Mouse (Mus musculus) regulatory T cell (primary cell): ENCODE results near the gene Crebzf.

ENCODE experiments used
- in situ Hi-C: fragments of 300-600 bp; cut with MboI, MseI; formaldehyde crosslinking; loops from one replicate; pipeline ENCODE4 v1.15.1; 2025; ENCODE audit warnings: high pct_unique_total_duplicates

Gene Crebzf

DNA sequence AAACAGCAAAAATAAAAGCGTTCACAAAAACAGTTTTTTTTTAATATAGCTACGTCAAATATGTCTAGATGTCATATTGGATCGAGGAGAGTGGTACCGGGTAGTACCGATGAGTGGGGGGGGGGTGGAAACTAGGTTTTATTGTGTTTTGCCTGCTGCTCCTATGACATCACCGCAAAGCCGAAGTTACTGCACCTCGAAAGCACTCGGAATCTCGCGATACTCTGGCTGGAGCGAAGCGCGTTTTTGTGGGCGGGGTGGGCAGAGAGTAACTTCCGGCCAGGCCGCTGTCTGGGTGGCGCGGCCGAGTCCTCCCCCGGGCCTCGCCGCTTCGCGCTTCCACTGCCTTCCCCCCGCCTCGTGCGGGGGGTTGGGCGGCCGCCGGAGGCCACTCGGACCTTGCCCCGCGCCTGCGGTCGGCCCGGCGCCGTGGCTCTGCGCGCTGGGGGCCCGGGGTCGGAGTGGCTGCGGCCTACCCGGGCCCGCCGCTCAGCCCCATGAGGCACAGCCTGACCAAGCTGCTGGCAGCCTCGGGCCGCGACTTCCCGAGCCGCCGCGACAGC lies at the start of gene Crebzf:
TSS of gene Crebzf (plus strand) at position 212 of the 563 bp plus-strand sequence.
- in situ Hi-C loops = loop anchor here (25.0 kb wide), 1 partner anchor 455 kb away; the partner anchor contains the start of gene Eed

DNA sequence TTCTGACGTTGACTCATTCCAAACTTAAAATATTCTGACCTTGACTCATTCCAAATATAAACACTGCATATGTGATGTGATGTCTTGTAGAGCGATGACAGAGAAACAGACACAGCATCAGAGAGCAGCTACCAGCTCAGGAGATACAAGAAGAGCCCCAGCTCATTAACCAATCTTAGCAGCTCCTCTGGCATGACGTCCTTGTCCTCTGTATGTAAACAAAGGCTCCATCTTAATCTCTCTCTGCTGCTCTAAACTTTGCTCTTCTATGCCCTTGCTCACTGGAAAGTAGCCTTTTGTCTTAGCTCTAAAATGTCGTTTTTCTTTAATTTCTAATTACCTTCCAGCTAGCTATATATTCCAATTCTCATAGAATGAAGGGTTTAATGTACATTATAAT lies 47.5 kb upstream of the Crebzf start:
- in situ Hi-C loops = no loop called here

DNA sequence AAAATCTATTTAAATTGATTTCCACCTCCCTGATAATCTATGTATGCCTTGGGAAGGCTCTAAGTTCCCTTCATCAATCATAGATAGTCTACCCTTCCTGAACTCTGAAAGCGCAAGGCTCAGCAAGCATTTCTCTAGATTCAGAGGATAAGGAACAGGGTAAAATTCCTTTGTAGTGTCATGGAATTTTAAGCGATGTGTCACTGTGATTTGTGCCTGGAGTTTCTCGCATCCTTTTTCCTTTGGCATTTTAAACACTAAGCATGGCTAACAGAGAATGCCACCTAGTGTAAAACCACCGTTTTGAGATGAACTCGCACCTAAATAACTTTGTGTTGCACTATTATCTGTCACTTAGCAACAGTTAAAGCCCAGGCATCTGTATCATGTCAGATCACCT lies 46.6 kb upstream of the Crebzf start:
- in situ Hi-C loops = no loop called here

DNA sequence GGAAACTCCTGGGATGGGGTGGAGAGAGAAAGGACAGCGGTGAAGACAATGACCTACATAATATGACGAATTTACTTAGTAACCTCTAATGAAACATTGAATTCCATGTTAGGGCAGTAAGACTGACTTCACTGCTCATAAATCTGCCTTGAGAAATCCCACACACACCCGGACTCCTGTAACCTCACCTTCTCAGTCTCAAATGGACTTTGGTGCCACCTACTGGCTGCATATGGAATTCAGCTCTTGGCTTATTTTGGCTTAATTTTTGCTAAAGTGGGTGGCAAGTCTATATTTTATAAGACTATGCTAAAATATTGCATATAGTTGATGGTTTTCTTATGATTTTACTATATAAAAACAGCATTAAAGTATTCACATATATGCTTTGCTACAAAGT lies 32.6 kb upstream of the Crebzf start:
- in situ Hi-C loops = loop anchor here (10.0 kb wide), 1 partner anchor 935 kb away; no protein-coding TSS in a partner anchor

DNA sequence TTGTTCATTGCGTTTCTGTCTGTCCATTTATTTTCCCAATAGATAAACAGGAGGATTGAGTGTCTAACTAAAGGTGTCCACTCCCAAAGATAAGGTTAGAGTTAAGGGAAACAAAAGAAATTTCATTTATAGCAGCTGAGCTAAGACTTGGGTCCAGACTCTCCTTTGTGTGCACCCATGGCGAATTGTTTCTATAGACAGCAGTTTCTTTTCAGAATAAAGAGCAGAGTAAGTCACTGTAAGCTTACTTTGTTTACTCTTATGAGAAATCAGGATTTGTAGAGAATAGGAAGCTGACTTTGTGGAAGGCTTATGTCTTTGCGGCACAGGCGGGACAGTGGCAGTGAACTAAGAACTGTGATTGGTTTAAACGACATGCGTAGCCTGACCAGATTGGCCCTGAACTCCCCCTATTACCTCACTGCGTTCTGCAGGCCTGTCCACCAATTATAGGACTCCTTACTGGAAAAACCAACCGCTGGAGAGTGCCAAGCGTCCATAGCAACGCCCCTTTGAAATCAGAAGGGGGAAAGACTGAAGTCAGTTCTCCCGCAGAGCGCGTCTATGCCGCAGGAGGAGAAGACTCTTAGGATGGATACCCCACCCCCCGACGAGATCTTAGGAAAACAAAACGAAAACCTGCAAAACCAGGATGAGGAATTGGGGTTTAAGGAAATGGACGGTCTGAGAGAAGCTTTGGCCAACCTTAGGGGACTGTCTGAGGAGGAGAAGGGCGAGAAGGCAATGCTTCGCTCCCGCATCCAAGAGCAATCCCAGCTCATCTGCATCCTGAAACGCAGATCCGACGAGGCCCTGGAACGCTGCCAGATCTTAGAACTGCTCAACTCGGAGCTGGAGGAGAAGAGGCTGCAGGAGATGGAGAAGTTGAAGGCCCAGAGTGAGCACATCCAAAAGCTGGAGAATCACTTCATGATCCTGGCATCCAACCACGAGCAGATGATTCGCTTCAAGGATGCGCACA lies 16.2 kb upstream of the Crebzf start, which contains the start of gene Ccdc89:
TSS of gene Ccdc89 (plus strand) at position 558 of the 982 bp plus-strand sequence.
- in situ Hi-C loops = loop anchor here (25.0 kb wide), 1 partner anchor 439 kb away; the partner anchor contains the start of gene Eed

DNA sequence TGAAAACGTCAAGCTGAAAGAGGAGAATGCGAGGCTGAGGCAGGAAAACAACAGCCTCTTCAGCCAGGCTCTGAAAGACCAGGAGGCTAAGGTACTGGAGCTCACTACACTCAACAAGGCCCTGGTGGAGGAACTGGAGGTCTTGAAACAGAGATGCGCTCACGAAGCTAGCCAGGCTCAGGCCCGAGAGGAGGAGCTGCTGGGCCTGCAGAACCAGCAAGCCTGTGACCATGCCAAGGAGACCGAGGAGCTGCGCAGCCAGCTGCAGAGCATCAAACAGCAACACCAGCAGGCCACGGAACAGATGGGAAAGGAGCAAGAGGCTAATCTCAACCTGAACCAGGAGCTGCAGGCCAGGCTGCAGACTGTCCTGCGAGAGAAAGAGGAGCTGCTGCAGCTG lies 15.5 kb upstream of the Crebzf start:
- in situ Hi-C loops = loop anchor here (25.0 kb wide), 1 partner anchor 440 kb away; the partner anchor contains the start of gene Eed

DNA sequence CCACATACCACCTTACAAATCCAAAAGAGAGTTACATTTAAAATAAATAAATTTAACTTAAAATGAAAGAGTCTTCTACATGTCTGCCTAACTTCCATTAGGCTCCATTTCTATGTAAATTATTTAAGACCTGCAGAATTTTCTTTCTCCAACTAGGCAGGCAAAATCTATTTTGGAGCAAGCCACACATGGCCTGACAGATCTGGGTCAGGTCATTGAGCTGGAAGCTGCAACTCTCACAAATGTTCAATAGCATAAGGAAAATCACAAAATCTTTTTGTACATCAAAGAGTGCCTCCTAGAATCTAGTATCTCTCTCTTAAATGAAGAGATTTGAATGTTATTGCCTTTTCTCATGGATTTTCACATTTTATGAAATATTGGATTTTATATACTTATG lies 10.3 kb upstream of the Crebzf start:
- in situ Hi-C loops = loop anchor here (25.0 kb wide), 1 partner anchor 445 kb away; the partner anchor contains the start of gene Eed

DNA sequence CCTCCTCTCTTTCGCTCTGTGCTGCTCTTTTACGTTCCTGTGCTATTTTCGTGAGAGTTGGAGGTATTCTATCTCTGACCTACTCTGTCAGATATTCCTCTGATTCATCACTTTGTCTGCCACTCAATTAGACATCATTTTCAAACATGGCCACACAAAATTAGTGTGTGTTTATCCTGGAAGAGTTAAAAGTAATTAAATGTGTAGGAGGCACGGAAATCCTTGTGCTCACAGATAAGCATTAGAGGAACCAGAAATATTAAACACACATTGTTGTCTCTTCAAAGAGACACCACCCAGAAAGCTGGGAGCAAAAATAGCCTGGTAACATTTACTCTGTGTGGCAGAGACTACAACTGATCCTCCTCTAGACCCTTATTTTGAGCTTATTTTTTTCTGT lies 2.5 kb upstream of the Crebzf start:
- in situ Hi-C loops = loop anchor here (25.0 kb wide), 1 partner anchor 453 kb away; the partner anchor contains the start of gene Eed

DNA sequence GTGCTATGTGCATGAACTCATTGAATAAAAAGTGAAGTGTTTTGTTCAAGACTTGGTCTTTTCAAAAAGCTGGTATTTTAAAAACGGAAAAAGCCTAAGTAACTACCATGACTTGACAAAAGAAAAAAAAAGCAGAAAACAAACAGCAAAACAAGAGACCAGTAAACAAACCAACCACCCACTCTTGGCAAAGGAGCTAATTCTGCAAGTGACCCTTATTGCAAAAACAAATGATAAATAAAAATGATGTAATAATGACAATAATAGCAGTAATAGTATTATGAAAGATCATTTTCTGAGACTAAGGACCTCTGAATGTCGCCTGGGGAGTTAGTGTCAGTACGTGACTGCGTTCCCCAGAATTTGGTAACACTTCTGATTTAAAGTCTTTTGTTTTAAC lies 459 bp upstream of the Crebzf start:
- in situ Hi-C loops = loop anchor here (25.0 kb wide), 1 partner anchor 455 kb away; the partner anchor contains the start of gene Eed

DNA sequence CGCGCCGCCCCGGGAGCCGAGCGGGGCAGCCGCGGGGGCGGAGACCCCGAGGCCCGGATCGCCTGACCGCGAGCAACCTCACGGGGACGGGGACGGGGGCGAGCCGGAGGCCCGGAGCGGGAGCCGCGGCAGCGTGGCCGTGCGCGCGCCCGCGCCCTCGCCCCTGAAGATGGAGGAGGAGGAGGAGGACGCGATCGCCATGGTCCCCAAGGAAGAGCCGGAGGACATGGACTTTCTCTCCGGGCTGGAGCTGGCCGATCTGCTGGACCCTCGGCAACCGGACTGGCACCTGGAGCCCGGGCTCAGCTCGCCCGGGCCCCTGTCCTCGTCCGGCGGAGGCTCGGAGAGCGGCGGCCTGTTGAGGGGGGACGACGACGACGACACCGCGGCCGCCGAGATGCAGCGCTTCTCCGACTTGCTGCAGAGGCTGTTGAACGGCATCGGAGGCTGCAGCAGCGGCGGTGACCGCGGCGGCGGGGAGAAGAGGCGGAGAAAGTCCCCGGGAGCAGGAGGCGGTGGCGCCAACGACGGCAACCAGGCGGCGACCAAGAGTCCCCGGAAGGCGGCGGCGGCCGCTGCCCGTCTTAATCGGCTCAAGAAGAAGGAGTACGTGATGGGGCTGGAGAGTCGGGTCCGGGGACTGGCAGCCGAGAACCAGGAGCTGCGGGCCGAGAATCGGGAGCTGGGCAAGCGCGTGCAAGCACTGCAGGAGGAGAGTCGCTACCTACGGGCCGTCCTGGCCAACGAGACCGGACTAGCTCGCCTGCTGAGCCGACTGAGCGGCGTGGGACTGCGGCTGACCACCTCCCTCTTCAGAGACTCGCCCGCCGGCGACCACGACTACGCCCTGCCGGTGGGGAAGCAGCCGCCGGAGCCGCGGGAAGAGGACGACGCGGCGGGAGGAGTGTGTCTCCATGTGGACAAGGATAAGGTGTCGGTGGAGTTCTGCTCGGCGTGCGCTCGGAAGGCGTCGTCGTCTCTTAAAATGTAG lies 867 bp downstream of the Crebzf start:
- in situ Hi-C loops = loop anchor here (25.0 kb wide), 1 partner anchor 456 kb away; the partner anchor contains the start of gene Eed

DNA sequence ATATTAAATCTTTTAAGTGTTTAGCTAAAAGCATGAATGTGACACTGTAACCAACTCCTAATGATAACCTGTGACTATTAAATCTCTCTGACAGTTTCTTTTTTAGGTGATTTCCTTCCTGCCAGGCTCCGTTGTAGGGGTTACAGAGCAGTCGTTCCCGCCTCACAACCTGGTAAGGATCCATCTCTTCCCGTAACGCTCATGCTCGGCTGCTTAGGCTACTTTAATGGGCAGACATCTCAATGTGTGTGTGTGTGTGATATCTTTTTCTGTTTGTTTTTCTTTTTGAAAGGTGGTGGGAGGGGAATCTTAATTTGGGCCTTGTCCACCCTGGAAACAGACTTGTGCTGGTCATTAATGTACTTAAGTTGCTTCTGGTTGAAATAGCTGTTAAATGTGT lies 1.7 kb downstream of the Crebzf start:
- in situ Hi-C loops = loop anchor here (25.0 kb wide), 1 partner anchor 457 kb away; the partner anchor contains the start of gene Eed

DNA sequence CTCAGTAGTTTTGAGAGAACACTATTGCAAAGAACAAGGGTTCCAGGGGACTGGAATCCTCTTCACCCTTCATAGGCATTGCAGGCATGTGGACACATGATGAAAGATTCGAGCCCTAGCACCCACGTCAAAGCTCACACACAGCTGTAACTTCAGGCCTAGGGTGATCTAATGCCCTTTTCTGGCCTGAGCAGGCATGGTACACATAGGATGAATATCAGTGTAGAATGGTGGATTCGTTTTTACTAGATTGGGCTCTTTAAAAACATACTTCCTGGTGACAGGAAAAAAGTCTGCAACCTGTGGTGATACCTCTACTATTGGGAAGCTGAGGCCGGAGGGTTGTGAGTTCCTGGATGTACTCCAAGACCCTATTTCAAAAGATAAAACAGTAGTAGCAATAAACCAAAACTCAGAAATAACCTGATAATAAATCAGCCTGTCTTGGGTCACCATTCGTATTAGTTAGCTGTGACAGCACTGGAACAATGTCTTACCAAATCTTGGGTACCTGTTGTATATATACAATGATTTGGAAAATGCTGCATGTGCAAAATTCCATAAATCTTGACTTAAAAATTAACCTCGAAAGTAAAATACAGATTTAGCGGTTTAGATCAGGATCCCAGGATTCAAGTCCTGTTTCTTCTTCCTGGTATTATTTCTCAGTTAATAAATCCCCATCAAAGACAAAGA lies 13.8 kb downstream of the Crebzf start:
- in situ Hi-C loops = no loop called here

DNA sequence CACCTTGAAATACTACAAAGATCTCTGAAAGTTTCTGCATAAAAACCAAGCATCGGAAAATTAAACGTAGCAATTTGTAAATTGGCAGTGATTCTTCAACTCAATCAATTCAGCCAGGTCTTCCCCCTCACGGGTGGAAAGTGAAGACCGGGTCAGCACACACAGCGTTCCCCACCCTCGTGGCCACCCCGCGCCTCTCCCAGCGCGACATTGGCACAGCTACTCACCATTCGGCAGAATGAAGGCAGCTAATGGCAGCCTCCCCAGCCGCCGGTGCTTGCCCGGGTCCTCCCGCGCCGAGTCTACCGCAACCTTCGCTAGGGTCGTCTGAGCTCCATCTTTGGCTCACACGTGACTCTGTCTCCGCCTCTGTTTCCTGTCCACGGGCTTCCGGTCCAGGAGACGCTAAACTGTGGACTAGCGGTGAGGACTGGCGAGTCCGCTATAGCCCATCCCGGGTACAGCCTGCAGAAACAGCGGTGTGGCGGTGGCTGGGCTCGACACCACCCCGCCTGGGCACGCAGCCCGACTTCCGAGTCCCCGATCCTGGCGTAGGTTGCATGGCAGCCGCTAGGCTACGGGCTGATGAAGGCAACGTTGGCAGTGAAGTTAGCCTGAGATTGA lies 14.4 kb downstream of the Crebzf start, which contains the start of gene Tmem126a:
TSS of gene Tmem126a (minus strand) at position 385 of the 624 bp plus-strand sequence.
- in situ Hi-C loops = no loop called here

DNA sequence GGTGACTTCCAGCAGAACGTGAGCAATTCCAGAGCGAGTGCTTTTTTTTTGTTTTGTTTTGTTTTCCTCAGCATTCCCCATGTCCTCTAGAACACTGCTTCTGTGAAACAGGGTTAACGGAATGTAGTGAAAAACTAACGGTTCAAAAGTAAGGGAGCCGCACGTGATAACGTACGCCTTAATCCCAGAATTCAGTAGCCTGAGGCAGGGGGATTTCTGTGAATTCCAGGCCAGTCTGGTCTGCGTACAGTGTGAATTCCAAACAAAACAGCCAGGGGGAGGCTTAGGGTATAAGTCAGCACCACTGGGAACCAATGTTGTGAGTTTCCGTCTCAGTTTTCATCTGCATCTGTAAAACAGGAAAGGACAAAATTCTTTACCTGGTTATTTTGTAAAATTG lies 15.0 kb downstream of the Crebzf start:
- in situ Hi-C loops = no loop called here

DNA sequence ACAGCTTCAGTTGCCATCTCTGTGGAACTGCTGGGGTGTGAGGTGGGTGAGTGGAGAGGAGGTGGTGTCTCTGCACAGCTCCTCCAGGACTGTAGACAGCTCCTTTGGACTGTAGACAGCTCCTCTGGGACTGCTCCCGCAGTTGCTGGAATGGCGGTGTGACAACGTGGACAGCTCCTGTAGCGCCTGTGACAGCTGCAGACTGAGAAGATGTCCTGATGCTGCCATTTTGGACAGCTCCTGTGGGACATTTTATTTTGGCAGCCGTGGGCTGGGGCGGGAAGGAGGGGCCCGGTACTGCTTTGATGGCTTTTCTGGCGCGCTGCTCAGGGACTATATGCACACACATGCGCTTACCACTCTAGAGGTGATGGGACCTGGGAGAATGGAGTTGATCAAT lies 17.8 kb downstream of the Crebzf start:
- in situ Hi-C loops = no loop called here

DNA sequence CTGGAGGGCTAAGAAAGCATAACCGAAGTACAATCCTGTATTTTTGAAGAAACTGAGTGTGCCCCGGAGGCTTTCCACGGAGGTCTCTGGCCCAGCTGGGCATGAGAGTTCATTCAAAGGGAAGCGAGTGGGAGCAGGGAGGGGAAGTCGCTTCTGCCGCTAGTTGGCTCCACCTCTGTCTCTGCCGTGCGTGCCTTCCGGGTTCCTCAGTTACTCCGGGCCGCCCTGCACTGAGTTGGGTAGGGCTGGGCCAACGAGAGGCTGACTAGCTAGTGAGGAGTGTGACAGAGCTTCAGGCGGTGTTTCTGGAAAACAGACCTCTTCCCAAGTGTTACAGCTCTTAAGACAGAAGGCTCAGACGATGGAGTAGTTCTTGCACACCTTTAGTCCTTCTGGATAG lies 18.4 kb downstream of the Crebzf start:
- in situ Hi-C loops = no loop called here

DNA sequence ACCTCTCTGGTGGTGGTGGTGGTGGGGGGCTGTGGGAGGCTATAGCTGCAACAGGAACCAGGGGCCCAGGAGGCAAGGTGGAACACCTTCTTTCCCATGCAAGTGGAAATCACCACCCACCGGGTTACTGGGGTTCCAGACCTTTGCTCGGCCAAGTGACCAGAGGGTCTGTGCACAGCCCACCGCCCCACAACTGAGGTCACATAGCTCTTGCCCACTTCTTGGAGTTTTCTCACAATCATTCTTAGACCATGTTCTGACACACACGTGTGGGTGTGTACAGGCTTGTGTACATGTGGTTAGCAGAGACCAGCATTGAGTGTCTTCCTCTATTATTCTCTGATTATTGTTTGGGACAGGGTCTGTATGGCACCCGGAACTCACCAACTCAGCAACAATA lies 18.9 kb downstream of the Crebzf start:
- in situ Hi-C loops = no loop called here

DNA sequence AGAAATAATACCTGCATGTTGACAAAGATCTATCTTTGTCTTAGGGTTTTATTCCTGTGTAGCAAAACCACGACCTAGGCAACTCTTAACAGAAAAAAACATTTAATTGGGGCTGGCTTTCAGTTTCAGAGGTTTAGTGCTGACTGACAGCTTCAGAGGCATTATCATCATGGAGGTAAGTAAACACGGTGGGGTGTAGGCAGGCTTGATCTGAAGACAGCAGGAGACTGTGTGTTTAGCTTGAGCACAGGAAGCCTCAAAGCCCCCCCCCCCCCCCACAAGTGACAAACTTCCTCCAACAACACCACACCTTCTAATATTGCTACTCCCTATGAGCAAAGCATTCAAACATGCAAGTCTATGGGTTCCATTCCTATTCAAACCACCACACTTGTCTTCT lies 31.0 kb downstream of the Crebzf start:
- in situ Hi-C loops = no loop called here

DNA sequence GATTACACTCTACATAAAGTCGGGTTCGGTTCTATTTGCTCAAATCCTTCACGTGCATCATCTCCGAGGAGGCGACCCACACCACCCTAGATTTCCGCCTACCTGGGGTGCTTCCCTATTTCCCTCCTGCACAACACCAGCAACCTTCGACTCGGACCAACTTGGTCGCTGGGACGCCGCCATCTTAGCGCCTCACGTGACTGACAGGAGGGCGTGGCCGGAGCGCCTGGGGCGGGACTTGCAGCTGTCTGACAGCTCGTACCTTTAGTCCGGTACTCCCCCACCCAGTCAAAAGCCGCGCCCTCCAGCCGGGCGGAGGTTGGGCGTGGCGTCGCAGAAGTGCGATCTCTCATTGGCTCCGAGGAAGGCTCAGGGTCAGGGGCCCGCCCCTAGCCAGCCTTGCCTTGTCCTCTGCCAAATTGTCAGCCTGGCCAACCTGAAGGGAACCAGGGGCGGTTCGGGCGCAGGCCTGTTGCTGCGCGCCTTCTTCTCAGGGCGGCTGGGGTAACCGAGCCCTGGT lies 33.3 kb downstream of the Crebzf start, which contains the start of gene Tmem126b:
TSS of gene Tmem126b (minus strand) at position 209 of the 520 bp plus-strand sequence.
- in situ Hi-C loops = no loop called here
